Mouse (Mus musculus) adipocyte (in vitro differentiated cells): ENCODE results near the gene Klhl2.
A peak's percentile ranks its signal among the peaks of the same experiment; 100 is the strongest.

ENCODE experiments used
- DNase-seq: peaks from one replicate; pipeline ENCODE4 v3.0.0-alpha.2; 2016; ENCODE audit warnings: low spot score

Gene Klhl2

DNA sequence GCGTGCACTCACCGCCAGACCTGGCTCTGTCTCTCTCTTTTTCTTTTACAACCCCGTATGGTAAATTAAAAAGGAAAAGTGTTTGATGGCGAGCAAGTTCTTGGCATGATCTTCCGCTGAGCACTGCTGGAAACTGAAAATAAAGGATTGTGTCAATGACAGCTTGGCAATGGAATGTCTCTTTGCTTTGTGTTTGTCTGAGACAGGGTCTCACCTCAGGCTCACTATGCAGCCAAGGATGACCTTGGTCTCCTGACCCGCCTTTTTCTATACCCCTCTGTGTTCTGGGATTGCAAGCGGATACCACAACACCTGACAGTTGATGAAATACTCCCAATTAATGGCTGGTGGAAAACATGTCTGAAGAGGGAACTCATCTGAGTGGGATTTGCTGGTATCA lies 80.2 kb downstream of the Klhl2 start:
- DNase-seq: no peak

DNA sequence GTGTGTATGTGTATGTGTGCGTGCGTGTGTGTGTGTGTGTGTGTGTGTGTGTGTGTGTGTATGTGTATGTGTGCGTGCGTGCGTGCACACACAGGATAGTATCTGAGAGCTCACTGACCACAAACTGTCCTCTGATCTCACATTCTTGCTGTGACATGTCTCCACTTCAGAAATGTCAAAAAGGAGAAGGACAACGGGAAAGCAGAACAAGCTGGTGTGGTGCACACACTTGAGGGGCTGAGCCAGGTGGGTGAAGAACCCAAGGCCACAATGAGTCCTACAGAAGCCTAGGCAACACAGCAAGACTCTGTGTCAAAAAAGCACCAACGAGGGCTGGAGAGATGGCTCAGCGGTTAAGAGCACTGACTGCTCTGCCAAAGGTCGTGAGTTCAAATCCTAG lies 81.2 kb downstream of the Klhl2 start:
- DNase-seq: no peak

DNA sequence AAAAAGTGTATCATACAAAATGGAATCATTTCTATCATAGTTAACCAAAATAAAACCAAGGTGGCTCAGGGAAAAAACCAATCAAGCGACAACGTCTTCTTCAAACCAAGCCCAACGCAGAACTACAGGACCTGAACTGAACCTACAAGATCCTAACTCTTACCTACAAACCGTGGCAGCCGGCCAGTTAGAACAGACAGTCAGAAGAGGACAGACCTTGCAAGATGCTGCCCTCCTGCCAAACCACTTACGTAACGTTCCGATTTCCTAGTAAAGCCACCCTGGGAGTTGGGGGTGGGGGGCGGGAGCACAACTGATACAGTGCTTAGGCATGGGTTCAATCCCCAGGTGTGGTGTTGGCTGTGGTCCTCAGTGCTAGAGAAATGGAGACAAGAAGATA lies 82.8 kb downstream of the Klhl2 start:
- DNase-seq: peak; percentile 98

DNA sequence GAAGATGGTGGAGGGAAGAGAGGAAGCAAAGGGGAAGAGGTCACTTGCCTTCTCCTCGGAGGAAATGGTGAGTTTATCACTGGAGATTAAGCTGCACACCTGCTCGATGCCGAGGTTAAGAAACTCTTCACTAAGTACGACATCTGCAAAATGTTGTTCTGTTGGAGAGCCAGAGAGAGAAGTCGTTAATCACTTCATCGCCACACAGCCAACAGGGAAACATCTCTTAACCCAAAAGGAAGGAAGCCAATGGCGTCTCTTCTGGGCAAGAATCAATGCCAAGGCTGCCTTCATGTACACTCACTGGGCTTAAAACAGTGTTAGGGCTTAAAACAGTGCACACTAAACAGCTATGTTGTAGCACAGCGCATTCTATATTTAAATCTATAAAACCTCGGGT lies 85.7 kb downstream of the Klhl2 start:
- DNase-seq: peak; percentile 92

DNA sequence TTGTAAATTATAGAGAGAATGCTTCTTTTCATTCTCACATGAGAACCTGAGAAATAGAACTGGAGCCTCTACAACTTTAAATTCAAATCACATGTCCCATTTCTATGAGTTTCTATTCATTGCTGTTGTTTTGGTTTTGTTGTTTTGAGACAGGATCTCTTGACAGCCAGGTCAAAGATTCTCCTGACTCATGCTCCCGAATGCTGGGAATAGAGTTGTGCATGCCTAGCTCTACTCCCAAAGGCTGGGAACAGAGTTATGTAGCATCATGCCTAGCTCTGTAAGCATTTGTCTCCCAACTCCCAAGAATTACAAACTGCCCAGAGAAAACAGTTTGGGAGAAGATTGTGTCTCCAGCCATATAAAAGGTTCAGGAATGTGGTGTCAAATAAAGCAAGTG lies 87.1 kb downstream of the Klhl2 start:
- DNase-seq: peak; percentile 82

DNA sequence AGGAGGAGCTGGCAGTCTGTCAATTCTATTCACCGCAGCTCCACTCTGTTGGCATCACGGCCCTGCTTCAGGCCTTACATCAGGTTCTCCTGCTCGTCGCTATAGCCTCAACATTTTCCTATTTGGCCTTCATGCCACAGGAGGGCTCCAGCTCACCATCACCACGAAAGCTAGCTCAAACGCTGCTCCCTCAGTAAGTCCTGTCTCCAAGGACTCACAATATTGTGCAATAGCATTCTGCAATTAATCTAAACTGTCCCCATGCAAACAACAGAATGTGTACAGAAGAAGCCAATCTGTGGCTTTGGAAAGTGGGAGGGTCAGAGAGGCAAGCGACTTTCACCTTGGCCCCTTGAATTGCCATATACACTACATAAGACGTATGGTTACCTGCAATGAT lies 88.4 kb downstream of the Klhl2 start:
- DNase-seq: peak; percentile 90

DNA sequence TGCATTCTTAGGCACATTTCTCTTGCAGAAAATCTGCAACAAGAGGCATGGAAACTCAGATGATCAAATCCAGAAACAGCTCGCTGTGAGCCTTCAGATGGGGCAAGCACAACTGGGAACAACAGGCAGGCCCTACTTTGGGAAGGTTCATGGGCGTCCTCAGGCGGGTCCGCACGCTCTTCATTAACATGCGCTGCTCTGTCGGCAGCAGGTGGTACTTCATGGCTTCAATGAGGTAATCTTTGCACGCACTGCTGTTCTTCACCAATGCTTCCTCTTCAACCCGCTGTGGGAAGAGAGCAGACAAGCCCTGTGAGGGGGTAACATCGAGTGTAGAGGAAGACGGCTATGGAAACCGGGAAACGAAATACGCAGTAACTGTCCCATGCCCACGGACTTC lies 91.9 kb downstream of the Klhl2 start:
- DNase-seq: no peak

DNA sequence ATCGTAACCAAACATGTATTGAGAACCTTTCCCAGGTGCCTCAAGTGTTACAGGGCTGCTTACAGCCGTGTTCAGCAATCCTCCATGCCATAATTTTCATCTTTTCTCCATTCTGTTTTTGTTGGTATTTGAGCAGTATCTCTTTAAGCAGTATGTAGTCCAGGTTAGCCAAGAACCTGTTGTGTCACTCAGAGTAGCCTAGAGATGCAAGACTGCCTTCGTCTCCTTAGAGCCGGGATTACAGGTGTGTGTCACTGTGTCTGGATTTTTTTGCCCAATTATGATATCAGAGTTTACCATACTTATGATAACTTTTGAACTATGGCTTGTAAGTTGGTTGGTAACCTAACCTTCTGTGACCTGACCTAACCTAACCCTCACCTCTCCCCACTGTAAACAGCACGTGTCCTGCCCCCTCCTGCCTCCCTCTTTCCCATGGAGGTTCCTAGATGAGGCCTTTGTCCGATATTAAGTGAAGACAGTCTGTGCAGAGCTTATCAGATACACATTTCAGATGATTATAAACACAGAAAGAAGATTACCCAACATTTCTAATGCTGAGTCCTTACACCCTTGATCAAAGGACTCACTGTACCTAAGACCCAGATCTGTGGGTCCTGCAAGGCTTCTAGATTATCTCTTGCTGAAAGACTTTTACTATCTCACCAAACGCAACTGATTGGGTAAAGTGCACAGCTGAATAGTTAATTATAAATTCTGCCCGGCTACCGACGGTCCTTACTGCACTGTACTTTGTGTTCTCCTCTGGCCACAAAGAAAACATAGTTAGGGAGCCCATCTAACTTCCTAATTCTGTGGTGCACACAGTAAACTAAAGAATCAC lies 103.4 kb downstream of the Klhl2 start:
- DNase-seq: no peak

DNA sequence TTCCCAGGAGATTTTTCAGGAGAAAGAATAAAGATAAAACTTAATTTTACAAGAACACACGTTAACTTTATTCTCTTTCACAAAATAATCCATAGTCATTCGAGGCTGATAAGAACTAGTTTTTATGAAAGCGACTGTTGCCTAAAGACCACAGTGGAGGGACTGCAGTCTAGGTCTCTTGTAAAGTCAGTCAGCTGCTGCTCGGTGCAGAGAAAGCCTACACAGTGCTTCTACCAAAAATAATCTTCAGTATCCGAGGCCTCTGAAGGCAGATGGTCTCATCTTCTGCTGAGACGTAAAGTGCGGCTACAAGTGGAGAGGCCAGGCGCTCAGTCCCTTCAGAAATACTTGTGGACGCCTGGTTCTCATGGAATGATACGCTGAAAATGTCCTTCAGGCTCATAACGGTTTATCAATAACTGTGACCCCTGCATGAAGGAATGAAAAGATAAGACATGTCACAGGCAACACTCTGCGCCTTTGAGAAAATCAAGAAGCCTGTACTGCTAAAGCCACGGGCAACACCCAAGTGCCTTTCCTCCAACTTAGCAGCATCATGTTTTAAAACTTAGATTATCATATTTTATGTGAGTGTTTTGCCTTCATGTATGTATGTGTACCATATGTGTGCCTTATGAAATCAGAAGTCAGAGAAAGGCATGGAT lies 109.1 kb downstream of the Klhl2 start:
- no peak for DNase-seq

DNA sequence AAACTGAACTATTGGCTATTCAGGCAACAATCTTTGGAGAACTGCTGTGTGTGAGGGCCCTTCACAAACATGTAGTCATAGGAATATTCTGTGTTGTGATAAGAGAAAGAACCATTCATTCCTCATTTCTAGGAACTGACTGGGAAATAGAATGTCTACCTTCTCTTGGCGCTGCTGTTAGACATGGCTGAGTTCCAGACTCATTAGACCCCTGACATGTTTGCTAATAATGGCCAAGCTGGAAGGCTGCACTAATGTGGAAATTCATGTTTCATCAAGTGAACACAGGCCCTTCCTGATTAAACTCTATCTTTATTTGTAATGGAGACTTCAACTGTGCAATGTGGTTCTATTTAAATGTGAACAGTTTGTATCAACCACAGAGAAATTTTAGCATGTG lies 110.9 kb downstream of the Klhl2 start:
- no peak for DNase-seq

DNA sequence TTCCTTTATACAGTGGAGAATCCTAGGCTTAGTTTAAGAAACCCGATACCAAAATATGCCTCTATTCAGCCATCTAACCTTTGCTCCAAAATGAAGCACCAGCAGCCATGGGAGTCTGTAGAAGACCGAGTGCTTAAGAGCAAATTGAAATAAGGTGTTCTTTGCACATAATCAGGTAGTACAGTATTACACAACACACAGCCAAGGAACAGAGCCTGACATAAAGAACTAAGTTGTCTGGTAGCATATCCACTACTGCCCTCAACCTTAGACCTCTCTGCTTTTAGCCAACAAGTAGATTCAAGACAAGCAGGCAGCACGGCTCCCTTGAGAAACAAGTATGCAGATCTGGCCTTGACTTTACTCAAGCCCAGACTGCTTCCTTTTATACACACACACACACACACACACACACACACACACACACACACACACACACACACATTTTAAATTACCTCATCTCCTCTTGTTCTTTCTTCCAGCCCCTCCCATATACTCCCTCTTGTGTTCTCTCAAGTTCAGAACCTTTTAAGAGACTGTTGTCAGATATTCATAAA lies 113.0 kb downstream of the Klhl2 start:
- peak; percentile 52 for DNase-seq

DNA sequence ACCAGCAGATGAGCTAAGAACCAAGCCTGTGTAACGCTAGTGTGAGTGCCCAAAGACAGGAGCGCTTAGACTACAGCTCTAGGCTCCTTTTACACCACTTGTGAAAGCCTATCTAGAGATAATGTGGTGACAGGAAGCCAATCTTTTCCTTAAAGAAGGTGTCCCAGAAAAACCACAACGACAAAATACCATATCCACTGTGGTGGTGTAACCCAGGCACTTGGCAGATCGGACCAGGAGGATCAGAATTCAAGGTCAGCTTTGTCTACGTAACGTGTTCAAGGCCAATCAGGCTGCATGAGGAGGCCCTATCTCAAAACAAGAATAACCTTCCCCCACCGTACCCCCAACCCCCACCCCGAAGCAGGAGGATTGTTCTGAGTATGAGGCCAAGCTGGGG lies 114.7 kb downstream of the Klhl2 start:
- no peak for DNase-seq

DNA sequence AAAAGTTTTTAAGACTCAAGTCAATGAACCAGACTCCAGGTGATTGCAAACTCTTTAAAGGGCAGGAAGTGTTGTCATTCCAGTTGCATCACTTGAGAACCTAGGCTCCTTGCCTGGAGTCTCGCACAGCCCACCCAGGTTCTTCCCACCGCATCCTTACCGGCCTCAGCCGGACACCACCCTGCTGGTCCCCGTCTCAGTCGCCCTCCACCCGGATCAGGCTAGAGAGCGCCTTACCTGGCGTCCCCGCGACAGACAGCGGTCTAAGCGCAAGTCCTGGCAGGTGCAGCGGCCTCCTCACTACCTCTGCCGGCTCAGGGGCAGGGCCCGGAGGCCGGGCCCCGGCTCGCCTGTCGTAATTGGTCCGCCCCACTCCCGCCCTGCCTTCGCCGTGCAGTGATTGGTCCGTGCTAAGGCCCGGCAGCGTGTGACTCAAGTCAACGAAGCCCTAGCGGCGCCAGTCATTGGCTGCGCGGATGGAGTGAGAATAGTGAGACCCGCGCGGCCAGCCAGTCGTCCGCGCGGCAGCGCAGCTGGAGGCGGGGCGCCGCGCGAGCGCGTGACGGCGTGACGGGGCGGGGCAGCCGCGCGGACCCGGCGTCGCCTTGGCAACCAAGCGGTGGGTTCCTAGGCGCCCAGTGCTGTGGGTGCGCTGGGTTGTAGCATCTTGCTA lies 116.4 kb downstream of the Klhl2 start, which contains the start of gene Msmo1:
Gene Msmo1, minus strand, starts transcription at position 522 of the 673 bp plus-strand sequence.
- peak; percentile 99 for DNase-seq

DNA sequence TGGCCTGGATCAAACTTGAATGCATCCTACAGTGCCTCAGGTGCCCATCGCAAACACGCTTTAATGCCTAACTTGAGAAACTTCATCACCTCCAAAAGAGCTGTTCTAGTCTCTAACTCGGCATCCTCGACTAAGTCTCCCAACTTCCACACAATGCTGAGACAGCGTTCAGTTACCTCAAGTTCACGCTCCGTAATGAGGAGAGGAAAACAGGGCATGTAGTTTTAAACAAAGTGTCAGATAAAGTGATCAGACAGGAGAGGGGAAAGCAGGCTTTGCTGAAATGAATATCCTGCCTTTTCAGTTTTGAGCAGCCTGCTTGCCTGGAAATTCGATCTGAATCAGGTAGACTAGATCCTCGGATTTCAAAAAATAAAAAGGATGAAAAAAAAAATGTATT lies 117.2 kb downstream of the Klhl2 start:
- DNase-seq: no peak

DNA sequence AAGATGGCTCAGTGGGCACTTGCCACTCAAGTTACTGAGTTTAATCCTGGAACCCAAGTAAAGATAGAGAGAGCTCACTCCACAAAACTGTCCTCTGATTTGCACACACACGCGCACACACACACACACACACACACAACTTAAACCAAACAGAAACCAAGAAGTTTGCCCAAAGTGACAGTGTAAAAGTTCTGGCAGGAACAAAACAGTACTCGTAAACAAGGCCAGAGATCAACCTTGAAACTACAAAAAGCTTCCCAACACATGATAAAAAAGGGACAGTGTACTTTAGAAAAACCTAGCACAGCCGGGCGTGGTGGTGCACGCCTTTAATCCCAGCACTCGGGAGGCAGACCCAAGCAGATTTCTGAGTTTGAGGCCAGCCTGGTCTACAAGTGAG lies 121.7 kb downstream of the Klhl2 start:
- DNase-seq: peak; percentile 71

DNA sequence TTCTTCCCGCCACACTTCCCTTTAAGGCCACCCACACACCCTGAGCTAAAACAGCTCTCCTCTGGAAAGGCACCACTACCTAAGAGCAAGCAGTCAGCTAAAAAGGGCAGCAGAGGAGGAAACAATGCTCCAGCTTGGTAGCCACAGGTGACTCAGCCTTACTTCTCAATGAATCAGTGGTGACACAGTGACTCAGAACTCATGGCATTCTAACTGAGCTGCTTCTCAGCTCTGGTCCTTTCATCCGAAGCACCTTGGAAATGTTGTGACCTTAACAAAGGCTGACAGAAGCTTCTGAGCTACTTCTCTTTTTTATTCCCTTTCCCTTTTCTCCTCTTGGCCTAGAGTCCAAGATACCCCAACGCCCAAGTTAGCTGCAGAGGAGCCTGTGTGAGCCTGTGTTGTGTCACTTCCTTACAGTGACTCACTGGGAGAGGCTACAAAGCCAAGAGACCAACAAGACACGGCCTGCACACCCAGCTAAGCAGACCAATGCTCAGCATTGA lies 123.6 kb downstream of the Klhl2 start:
- DNase-seq: no peak

DNA sequence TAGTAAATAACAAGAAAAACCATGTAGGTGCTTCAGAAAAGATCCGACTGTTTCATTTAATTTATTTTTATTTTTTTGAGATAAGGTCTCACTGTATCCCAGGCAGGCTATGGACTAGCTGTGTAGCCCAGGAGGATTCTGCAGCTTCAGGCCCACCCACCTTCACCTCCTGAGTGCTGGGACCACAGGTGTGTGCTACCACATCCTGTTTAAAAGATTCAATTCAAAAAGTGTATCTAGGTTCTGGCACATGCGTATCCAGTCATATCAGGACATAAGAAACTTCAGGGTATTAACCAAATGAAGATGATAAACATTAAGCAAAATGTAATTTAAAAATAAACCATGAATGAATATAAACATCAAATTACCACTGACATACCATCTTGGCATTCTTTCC lies 126.6 kb downstream of the Klhl2 start:
- DNase-seq: no peak

DNA sequence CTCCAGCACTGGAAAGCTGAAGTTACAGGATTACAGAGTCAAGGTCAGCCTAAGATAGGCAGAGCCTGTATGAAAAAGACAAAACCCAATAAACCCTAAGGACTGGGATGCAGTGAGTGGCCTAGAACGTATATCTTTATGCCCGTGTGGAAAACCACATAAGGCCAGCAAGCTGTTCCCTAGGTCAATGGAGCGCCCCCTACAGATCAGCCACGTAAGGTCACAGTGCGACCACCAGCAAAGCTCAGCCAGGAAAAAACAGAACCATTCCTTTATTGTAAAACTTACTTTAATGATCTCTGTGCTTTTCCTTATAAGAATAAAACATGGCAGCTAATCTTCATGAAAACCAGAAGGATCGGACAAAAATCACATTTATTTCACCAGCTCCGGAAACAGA lies 131.9 kb downstream of the Klhl2 start:
- DNase-seq: no peak

DNA sequence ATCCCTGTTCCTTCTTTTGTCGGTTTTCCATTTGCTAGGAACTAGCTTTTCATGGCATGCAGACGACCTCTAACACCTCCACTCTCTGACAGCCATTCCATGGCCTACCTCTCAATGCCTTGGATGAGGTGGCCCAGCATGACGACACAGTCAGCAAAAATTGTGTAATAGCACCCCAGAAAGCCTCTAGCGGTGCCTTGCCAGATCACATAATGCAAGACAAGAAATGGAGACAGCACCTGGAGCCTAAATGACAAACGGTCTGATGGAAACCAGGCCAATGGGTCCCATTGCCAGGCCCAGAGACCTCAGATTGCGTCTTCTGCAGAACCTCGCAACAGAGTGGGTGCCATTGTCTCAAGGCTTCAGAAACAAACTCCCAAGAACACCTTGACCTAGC lies 137.3 kb downstream of the Klhl2 start:
- no peak for DNase-seq

DNA sequence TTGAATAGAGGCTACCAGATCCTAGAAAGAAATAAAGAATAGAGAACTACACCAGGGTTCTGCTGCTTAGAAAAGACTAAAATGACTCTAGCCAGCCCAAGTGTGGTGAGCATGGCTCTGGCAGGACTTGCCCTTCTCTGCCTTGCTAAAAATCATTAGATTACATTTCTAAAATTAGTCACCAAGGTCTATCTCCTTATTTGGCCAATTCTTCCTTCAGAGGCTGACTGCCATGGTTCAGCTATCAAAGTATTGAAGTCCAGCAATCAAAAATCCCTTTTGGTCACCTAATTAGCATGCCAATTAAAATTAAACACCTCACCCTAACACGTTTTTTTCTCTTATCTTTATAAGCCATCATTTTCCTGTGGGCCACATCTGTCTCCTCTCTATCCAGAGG lies 138.3 kb downstream of the Klhl2 start:
- DNase-seq: no peak

DNA sequence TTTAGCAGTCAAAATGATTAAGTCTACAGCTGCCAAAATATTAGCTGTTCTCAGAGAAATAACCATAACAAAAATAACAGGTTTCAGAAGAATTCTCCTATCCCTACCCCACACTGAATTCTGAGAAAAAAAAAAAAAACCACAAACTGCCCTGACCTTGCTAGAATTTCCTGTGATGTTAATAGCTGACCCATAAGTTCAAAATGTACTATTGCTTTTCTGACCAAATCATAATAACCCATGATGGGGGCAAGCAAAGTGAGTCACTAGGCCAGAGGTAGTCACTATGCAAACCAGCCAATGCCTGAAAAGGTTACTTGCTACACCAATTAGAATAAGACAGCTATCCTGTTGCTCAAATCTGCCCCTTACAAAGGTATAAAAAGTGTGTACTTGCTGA lies 142.3 kb downstream of the Klhl2 start:
- DNase-seq: no peak

DNA sequence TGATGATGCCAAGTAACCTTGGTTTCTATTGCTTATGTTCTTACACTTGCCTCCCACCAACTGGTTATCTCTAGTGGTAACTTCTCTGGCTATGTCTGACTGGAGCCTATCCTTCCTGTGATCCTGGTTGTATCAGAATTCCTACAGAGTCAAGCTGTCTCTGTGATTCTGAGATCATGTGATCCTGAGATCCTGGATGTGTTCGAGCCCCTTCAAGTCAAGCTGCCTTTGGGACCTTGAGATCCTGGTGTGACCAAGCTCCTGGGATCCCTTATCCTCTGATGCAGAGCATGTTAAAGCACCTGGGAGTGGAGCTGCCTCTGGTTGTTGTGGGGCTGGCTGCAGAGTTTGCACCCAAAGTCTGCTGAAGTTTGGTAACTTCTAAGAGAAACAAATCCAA lies 146.6 kb downstream of the Klhl2 start:
- no peak for DNase-seq
